Mouse (Mus musculus) gastrocnemius, postnatal 10 days (tissue): Measurements from ENCODE around the gene Olfr970. TPM values are rescaled to one million over a fixed set of nuclear protein-coding genes. Genes with fewer than 3 reads are reported as not detected.
"Not testable (repeated sequence)": the region's sequence is repeated elsewhere in the genome, so short reads cannot be mapped to it uniquely, and the experiment has no call there.

Source experiments
- DNase-seq: peaks from one replicate; pipeline ENCODE4 v3.0.0; 2021; ENCODE audit warnings: mixed read lengths
- long read RNA-seq, 2 experiments: library from polyadenylated mRNA; stranded (forward); transcript quantifications; one replicate each; pipeline ENCODE4 v2.0.0; 2021
- total RNA-seq, 2 experiments: library from RNA; stranded (reverse); gene quantifications; 2 replicates each; pipeline ENCODE4 v1.2.3; 2021

The Olfr970 gene
- total RNA-seq, result not detected
- long read RNA-seq, experiment 1, result 0 reads
- long read RNA-seq, experiment 2, result 0 reads

GRCm38 (mm10) chr9:39808560-39808959 lies at the start of gene Olfr970:
TSS of gene Olfr970 (plus strand) at chr9:39808860.
- no peak for DNase-seq

- DNase-seq, result no peak
Measured at GRCm38 (mm10) chr9:39783153-39783552, 25.5 kb upstream of the Olfr970 start, which contains the start of gene Olfr968. TSS of gene Olfr968 (minus strand) at chr9:39783253.

- DNase-seq, result no peak
Measured at GRCm38 (mm10) chr9:39790558-39790957, 18.1 kb upstream of the Olfr970 start, which contains the start of gene Olfr969. TSS of gene Olfr969 (plus strand) at chr9:39790945.

GRCm38 (mm10) chr9:39836576-39836975 lies 27.9 kb downstream of the Olfr970 start, which contains the start of gene Olfr971:
TSS of gene Olfr971 (plus strand) at chr9:39836876.
- not testable (repeated sequence) for DNase-seq

GRCm38 (mm10) chr9:39866122-39866521 lies 57.5 kb downstream of the Olfr970 start, which contains the start of gene Olfr972:
TSS of gene Olfr972 (plus strand) at chr9:39866422.
- no peak for DNase-seq

Other genes starting within 250 kb of the Olfr970 start
- not detected for gene Olfr959, start 233.3 kb upstream of the Olfr970 start, total RNA-seq
- 100 to 1,000 TPM; 113 to 117 TPM for gene AW551984, start 204.5 kb upstream of the Olfr970 start, total RNA-seq
- not detected for gene Olfr148, start 198.2 kb upstream of the Olfr970 start, total RNA-seq
- gene Olfr960, start 187.5 kb upstream of the Olfr970 start, total RNA-seq, result not detected
- not detected for gene Olfr961, start 163.8 kb upstream of the Olfr970 start, total RNA-seq
- not detected for gene Olfr963, start 141.7 kb upstream of the Olfr970 start, total RNA-seq
- gene Olfr149, start 101.7 kb upstream of the Olfr970 start, total RNA-seq, result not detected
- not detected for gene Olfr965, start 97.5 kb upstream of the Olfr970 start, total RNA-seq
- not detected for gene Olfr150, start 77.9 kb upstream of the Olfr970 start, total RNA-seq
- not detected for gene Olfr967, start 62.6 kb upstream of the Olfr970 start, total RNA-seq
- gene Olfr968, start 25.6 kb upstream of the Olfr970 start, total RNA-seq, result not detected
- not detected for gene Olfr969, start 17.9 kb upstream of the Olfr970 start, total RNA-seq
- not detected for gene Olfr971, start 28.0 kb downstream of the Olfr970 start, total RNA-seq
- not detected for gene Olfr972, start 57.6 kb downstream of the Olfr970 start, total RNA-seq
- gene Olfr229, start 98.5 kb downstream of the Olfr970 start, total RNA-seq, result not detected
- gene Olfr974, start 128.6 kb downstream of the Olfr970 start, total RNA-seq, result not detected
- not detected for gene Olfr975, start 143.2 kb downstream of the Olfr970 start, total RNA-seq
- gene Olfr976, start 152.3 kb downstream of the Olfr970 start, total RNA-seq, result not detected
- gene Olfr978, start 183.3 kb downstream of the Olfr970 start, total RNA-seq, result not detected
- not detected for gene Olfr979, start 194.6 kb downstream of the Olfr970 start, total RNA-seq
- gene Olfr980, start 200.7 kb downstream of the Olfr970 start, total RNA-seq, result not detected
- gene Olfr981, start 212.6 kb downstream of the Olfr970 start, total RNA-seq, result not detected